Mouse (Mus musculus) layer of hippocampus, adult 2 months (tissue): ENCODE measurements around the gene St3gal6. TPM values are rescaled to one million over a fixed set of nuclear protein-coding genes. Genes with fewer than 3 reads are reported as not detected.
A peak's percentile ranks its signal among the peaks of the same experiment; 100 is the strongest.

ENCODE experiments used
- DNase-seq, 2 experiments: peaks; one replicate each; pipeline ENCODE4 v3.0.0; 2022; ENCODE audit warnings: low spot score in 2 of 2
- H3K27ac ChIP-seq: fragments of 200-600 bp; 2 replicates; pipeline ENCODE4 v1.8.1; 2022
- H3K4me3 ChIP-seq: fragments of 200-600 bp; 2 replicates; pipeline ENCODE4 v1.8.1; 2022; ENCODE audit warnings: mild to moderate bottlenecking
- CTCF ChIP-seq: fragments of 200-600 bp; conservative IDR thresholded peaks from 2 replicates; pipeline ENCODE4 v1.8.1; 2022; ENCODE audit warnings: antibody characterized with exemption, mild to moderate bottlenecking, moderate library complexity
- total RNA-seq, 2 experiments: library from RNA; stranded (reverse); gene quantifications; 2 replicates each; pipeline ENCODE4 v1.2.3; 2021

The St3gal6 gene
- total RNA-seq, 2 experiments from 2014 or later, result 13.0 to 17.4 TPM

DNA sequence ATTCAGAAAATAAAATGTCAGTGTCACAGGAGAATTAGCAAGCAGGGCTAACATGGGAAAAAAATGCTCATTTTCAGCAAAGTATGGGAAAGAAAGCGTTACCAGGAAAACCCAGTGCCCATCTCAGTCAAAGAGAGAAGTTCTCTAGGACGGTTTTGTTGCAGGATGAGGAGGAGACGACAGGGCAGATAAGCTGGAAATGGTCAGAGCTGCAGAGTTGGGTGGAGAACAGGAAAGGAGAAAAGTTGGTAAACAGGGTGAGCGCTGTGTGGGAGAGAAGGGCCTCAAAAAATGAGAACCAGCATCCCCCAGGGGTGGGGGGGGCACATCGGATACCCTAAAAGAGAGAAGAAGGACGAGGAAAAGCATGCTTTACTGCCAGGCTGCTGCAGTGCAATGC lies 67.1 kb downstream of the St3gal6 start:
- DNase-seq, result no peak
- no peak for TF ChIP-seq CTCF
- Histone ChIP-seq H3K4me3 (no peak overlapping the region), H3K27ac (no peak overlapping the region)

GRCm38 (mm10) chr16:58456445-58456844 lies 67.6 kb downstream of the St3gal6 start:
- no peak for DNase-seq
- TF ChIP-seq CTCF, result no peak
- no peak overlapping the region for H3K4me3 ChIP-seq
- no peak overlapping the region for H3K27ac ChIP-seq

- H3K4me3 ChIP-seq, result no peak overlapping the region
- no peak for DNase-seq
- TF ChIP-seq CTCF, result no peak
- H3K27ac ChIP-seq, result no peak overlapping the region
Measured at GRCm38 (mm10) chr16:58455118-58455517, 68.9 kb downstream of the St3gal6 start.

DNA sequence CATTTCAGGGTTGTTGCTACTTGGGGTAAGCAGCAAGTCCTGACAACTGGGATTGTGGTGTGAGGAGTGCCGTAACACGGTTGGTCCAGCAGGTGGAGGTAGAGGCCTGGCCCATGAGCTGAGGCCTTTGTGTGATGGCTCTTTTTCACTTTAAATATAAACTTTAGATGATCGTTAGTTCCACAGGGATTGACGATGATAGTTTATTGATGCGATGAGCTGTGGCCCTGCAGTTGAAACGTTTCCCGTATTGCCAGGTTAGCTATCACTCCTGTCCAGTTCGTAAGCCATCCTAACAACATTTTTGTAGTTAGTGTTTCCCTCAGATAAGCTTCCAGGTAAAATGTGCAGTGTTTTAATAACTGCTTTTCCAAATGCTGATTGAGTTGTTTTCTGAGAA lies 69.4 kb downstream of the St3gal6 start:
- TF ChIP-seq CTCF, result peak; percentile 94
- Histone ChIP-seq H3K27ac (no peak overlapping the region), H3K4me3 (no peak overlapping the region)
- peak; percentile 25 to 54 for DNase-seq

DNA sequence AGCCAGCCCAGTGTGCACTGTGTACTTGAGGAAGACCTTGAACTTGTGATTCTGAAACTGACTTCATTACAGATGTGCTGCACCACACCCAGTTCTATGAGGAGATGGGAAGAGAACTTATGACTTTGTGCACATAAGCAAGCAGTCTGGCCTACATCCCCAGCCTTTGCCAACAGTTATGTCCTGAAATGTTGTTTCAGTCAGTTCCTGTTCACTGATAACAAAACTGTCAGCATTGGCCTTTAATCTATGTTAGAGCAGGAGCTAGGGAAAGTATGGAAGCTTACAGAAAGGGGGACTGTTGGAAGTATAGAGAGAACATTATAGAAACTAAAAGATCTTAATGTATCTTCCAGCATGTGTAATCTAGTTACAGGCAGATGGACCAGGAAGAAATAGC lies 70.2 kb downstream of the St3gal6 start:
- DNase-seq, result no peak
- TF ChIP-seq CTCF, result no peak
- no peak overlapping the region for H3K27ac ChIP-seq
- H3K4me3 ChIP-seq, result no peak overlapping the region

DNA sequence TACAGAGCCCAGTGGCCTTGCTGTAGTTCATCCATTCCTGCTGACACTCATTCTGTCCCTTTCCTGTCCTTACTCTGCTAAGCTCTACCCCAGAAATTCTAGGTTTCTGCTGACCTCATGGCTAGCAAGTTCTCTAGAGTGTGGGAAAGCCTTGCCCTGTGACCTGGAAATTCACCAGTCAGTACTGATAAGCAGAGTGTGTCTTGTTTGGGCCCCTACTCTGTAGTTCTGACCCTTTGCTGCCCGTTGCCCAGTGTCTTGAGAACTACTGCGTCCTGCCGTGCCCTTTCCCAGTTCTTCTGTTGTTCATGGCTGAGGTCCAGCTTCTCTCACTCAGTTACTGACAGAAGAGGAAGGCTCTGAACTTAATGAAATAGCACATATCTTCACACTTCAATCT lies 70.9 kb downstream of the St3gal6 start:
- Histone ChIP-seq H3K27ac (no peak overlapping the region), H3K4me3 (no peak overlapping the region)
- DNase-seq, result no peak
- TF ChIP-seq CTCF, result no peak

GRCm38 (mm10) chr16:58451647-58452046 lies 72.4 kb downstream of the St3gal6 start:
- DNase-seq, result no peak
- H3K27ac ChIP-seq, result no peak overlapping the region
- H3K4me3 ChIP-seq, result no peak overlapping the region
- peak; percentile 73 for TF ChIP-seq CTCF

DNA sequence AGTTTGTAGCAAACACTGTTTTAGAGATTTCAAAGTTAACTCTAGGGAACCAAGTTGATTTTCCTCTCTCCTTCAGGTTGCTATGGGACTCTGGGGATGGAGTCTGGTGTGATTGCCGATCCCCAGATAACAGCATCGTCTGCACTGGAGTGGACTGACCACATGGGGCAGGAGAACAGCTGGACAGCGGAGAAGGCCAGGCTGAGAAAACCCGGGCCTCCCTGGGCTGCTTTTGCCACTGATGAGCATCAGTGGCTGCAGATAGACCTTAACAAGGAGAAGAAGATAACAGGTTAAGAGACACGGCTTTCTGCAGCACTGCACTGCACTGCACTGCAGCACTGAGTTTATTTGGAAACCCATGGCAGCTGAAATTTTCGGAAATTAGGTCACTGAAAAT lies 73.4 kb downstream of the St3gal6 start:
- peak; percentile 17; the same call in 1 of the 2 replicates for TF ChIP-seq CTCF
- Histone ChIP-seq H3K27ac (no peak overlapping the region), H3K4me3 (no peak overlapping the region)
- DNase-seq, result no peak

DNA sequence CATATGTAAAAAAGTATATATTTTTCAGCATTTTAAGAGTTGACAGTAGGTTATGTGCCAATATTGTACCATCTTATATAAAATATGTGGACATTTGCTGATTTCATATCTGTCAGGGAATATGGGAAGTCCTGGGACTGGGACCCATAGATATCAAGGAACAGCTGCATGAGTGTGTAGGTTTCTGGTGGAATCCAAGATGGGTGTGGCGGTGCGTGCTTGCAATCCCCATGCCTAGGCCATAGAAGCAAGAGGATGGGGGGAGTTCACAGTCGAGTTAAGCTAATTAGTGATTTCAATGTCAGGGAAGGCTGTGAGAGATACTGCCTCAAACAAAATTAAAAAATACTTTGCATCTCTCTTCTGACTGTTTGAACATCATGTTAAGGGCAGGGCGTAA lies 75.0 kb downstream of the St3gal6 start:
- TF ChIP-seq CTCF, result no peak
- H3K4me3 ChIP-seq, result no peak overlapping the region
- H3K27ac ChIP-seq, result no peak overlapping the region
- DNase-seq, result no peak

DNA sequence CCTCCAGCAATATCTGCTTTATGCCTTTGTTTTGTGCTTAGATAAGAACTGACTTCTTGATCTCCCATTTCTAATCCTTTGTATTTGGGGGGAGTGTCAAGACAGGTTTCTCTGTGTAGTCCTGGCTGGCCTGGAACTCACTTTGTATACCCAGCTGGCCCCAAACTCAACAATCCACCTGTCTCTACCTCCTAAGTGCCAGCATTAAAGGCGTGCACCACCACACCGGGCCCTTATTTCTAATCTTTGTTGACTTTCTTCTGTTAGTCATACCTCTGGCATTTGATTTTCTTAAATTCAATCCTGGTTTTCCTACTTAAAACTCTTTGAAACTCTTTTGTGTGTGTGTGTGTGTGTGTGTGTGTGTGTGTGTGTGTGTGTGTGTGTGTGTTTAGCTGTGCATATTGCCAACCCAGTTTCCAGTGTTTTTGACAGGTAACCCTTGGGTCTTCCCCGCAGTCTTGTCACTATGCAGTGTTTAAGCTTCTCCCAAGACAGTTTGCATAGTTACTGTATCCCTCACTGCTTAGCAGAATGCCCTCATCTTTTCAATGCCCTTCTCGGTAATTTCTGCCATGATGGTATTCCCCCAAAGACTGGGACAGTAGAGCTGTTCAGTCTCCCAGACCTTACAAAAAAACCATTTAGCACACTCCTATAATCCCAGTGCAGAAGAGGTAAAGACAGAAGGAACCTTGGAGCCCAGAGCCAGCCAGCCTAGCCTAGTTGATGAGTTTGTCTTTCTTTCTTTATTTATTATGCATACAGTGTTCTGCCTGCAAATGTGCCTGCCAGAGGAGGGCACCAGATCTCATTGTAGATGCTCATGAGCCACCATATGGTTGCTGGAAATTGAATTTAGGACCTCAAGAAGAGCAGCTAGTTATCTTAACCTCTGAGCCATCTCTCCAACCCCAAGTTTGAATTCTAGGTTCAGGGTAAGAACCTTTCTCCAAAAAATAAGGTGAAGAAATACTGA lies 77.5 kb downstream of the St3gal6 start:
- peak; percentile 53 for TF ChIP-seq CTCF
- Histone ChIP-seq H3K27ac (no peak overlapping the region), H3K4me3 (no peak overlapping the region)
- DNase-seq, result no peak

- no peak for DNase-seq
- TF ChIP-seq CTCF, result peak; percentile 61
Measured at GRCm38 (mm10) chr16:58444735-58445134, 79.3 kb downstream of the St3gal6 start.

DNA sequence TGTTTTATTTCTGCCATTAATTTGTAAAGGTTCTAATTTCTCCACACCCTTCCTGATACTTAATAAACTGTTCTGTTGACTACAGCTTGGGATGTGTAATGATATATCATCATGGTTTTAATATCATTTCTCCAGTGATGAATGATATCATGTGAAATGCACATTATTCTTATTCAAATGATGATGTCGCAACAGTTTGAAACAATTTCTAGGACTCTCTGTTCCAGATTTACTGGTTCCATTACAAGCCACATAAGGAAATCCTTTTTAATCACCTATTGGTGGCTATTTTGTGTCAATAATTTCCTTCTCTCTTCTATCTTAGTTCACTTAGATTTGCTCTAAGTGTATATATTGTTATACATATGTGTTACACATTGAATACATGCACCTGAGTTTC lies 91.7 kb downstream of the St3gal6 start:
- Histone ChIP-seq H3K27ac (no peak overlapping the region), H3K4me3 (no peak overlapping the region)
- TF ChIP-seq CTCF, result no peak
- no peak for DNase-seq

More at GRCm38 (mm10) chr16:58444735-58445134, 79.3 kb downstream of the St3gal6 start:
- Histone ChIP-seq H3K4me3 (no peak overlapping the region), H3K27ac (no peak overlapping the region)

DNA sequence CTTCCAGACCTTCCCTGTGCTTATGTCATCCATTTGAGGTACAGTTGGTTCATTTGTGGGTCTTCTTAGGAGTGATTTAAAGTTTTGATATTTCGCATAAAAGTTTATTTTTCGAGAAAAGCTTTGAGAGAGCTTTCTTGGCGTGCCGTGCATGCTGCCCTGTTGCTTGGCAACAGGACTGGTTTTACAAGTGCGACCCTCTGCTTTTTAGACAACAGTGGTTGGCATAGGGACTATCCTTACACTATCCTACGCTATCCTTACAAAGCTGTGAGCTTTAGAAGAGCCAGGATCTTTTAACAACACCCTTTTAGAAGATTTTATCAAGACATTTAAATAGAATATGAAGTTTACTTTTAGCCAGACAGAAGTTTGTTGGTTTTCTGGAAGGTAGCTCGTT lies 93.8 kb downstream of the St3gal6 start:
- Histone ChIP-seq H3K27ac (no peak overlapping the region), H3K4me3 (no peak overlapping the region)
- no peak for DNase-seq
- TF ChIP-seq CTCF, result no peak

GRCm38 (mm10) chr16:58421696-58422354 lies 102.2 kb downstream of the St3gal6 start:
- Histone ChIP-seq H3K4me3 (no peak overlapping the region), H3K27ac (peak overlapping the region; percentile 15; the same call in 1 of the 2 replicates)
- DNase-seq, result peak; percentile 17 to 29
- no peak for TF ChIP-seq CTCF

Other genes starting within 250 kb of the St3gal6 start
- gene Dcbld2, start 115.8 kb downstream of the St3gal6 start, total RNA-seq, result 10 to 100 TPM; 10.7 to 11.1 TPM
- not detected for gene Gm813, start 92.7 kb upstream of the St3gal6 start, total RNA-seq
- not detected for gene E330017A01Rik, start 114.5 kb upstream of the St3gal6 start, total RNA-seq
- gene Cpox, start 146.0 kb upstream of the St3gal6 start, total RNA-seq, result 10 to 100 TPM; 48.8 to 58.6 TPM
- gene Gpr15, start 194.8 kb upstream of the St3gal6 start, total RNA-seq, result not detected
- 10 to 100 TPM; 86.0 to 92.5 TPM for gene Cldnd1, start 203.7 kb upstream of the St3gal6 start, total RNA-seq
- not detected for gene Olfr172, start 238.9 kb upstream of the St3gal6 start, total RNA-seq